Mouse (Mus musculus): ENCODE data around the gene Olfr323. TPM values are rescaled to one million over a fixed set of nuclear protein-coding genes. Genes with fewer than 3 reads are reported as not detected.

The Olfr323 gene
- polyA plus RNA-seq, 1 experiment from 2014 or later = not detected

GRCm38 (mm10) chr11:58606177-58606919 lies 24.0 kb downstream of the Olfr323 start:
- ATAC-seq (ENCODE audit: low FRiP score) = no peak
- H3K4me2 ChIP-seq (replicated peaks) = no peak overlapping the region
- no peaks in the 10 kb centered on the region for H3K27me3 ChIP-seq (ENCODE audit: control insufficient read depth, insufficient read depth, low read length)
- H3K9ac ChIP-seq = no peak overlapping the region
- H3K9me3 ChIP-seq (ENCODE audit: control insufficient read depth, low read length) = no peaks in the 10 kb centered on the region
- no peaks in the 10 kb centered on the region for H3K36me3 ChIP-seq (replicated peaks; ENCODE audit: control insufficient read depth, insufficient read depth)
- no peak overlapping the region for H3K4me3 ChIP-seq (replicated peaks; ENCODE audit: low read length)
- H3K27ac ChIP-seq = no peak overlapping the region
- WGBS = 91% methylated on average over 12 of the region's 12 CpGs
- H3K4me1 ChIP-seq (replicated peaks; ENCODE audit: control insufficient read depth, insufficient read depth, low read length) = no peaks in the 10 kb centered on the region
- DNase-seq (ENCODE audit: low spot score) = no peak

GRCm38 (mm10) chr11:58605228-58605627 lies 25.1 kb downstream of the Olfr323 start:
- no peaks in the 10 kb centered on the region for H3K9me3 ChIP-seq (ENCODE audit: control insufficient read depth, low read length)
- no peak for DNase-seq (ENCODE audit: low spot score)
- H3K36me3 ChIP-seq (replicated peaks; ENCODE audit: control insufficient read depth, insufficient read depth) = no peaks in the 10 kb centered on the region
- WGBS = 88% methylated on average over 3 of the region's 3 CpGs
- H3K4me2 ChIP-seq (replicated peaks) = no peak overlapping the region
- no peaks in the 10 kb centered on the region for H3K4me1 ChIP-seq (replicated peaks; ENCODE audit: control insufficient read depth, insufficient read depth, low read length)
- H3K9ac ChIP-seq = no peak overlapping the region
- no peak for ATAC-seq (ENCODE audit: low FRiP score)
- no peaks in the 10 kb centered on the region for H3K27me3 ChIP-seq (ENCODE audit: control insufficient read depth, insufficient read depth, low read length)
- no peak overlapping the region for H3K27ac ChIP-seq
- H3K4me3 ChIP-seq (replicated peaks; ENCODE audit: low read length) = no peak overlapping the region

GRCm38 (mm10) chr11:58604688-58605087 lies 25.6 kb downstream of the Olfr323 start:
- Histone ChIP-seq H3K27ac (no peak overlapping the region), H3K9ac (no peak overlapping the region), H3K4me2 (replicated peaks) (no peak overlapping the region), H3K4me3 (replicated peaks; ENCODE audit: low read length) (no peak overlapping the region), H3K27me3 (ENCODE audit: control insufficient read depth, insufficient read depth, low read length) (no peaks in the 10 kb centered on the region), H3K9me3 (ENCODE audit: control insufficient read depth, low read length) (no peaks in the 10 kb centered on the region), H3K4me1 (replicated peaks; ENCODE audit: control insufficient read depth, insufficient read depth, low read length) (no peaks in the 10 kb centered on the region), H3K36me3 (replicated peaks; ENCODE audit: control insufficient read depth, insufficient read depth) (no peaks in the 10 kb centered on the region)
- DNase-seq (ENCODE audit: low spot score) (no peak), ATAC-seq (ENCODE audit: low FRiP score) (no peak)
- 73% methylated on average over 2 of the region's 2 CpGs for WGBS

DNA sequence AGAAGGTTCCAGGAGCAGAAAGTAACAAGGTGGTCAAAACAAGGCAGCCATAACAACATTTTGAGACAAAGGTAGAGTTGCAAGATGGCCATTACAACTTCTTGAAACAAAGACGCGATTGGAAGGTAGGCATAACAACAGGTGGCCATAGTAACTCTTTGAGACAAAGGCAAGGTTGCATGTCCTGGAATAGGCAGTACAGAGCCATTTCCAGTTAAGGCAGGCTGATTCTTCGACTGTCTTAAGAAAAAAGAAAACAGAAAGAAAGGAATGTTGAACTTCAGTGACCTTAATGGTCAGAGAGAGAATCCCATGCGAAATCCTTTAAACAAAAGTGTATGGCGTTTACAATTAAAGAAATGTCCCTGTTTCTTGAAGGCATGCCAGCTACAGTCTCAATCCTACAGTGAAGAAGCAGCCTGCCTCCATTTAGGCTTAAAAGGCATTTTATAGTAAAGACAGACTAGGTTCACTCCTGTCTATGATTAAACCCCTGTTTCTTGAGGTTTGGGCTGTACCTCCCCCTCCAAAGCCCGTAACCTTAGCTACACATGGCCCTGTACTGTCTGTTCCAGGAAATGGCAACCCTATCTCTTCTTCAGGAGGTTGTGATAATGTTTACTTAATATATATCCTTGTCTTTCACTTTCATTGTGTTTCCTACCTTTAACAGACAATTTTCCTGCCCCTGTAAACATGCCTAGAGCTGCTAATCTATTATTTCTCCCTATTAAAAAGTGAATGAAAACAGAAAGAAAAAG lies 27.3 kb downstream of the Olfr323 start:
- Histone ChIP-seq H3K27me3 (ENCODE audit: control insufficient read depth, insufficient read depth, low read length) (no peaks in the 10 kb centered on the region), H3K4me1 (replicated peaks; ENCODE audit: control insufficient read depth, insufficient read depth, low read length) (no peaks in the 10 kb centered on the region), H3K9ac (no peak overlapping the region), H3K27ac (no peak overlapping the region), H3K36me3 (replicated peaks; ENCODE audit: control insufficient read depth, insufficient read depth) (no peaks in the 10 kb centered on the region), H3K9me3 (ENCODE audit: control insufficient read depth, low read length) (no peaks in the 10 kb centered on the region), H3K4me3 (replicated peaks; ENCODE audit: low read length) (no peak overlapping the region), H3K4me2 (replicated peaks) (no peak overlapping the region)
- 82% methylated on average over 6 of the region's 6 CpGs for WGBS
- DNase-seq (ENCODE audit: low spot score) (no peak), ATAC-seq (ENCODE audit: low FRiP score) (no peak)

DNA sequence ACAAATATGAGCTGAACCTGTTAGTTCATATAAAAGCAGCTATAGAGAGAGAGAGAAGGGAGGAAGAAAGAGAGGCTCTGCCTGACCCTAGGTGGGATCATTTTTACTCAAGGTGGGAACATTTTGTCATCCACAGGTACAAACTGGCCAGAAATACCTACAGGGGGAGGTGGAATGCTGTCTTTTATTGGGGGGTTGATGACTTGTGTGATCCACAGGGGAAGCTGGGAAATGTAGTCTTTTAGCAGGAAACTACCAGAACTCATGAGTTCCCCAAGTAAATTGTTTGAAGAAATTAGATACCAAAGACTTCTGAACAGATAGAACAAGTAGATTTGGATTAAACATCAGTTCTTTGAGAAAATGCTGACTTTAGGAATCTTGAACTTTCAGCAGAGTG lies 28.2 kb downstream of the Olfr323 start:
- DNase-seq (ENCODE audit: low spot score) (no peak), ATAC-seq (ENCODE audit: low FRiP score) (no peak)
- Histone ChIP-seq H3K4me2 (replicated peaks) (no peak overlapping the region), H3K27me3 (ENCODE audit: control insufficient read depth, insufficient read depth, low read length) (no peaks in the 10 kb centered on the region), H3K4me3 (replicated peaks; ENCODE audit: low read length) (no peak overlapping the region), H3K4me1 (replicated peaks; ENCODE audit: control insufficient read depth, insufficient read depth, low read length) (no peaks in the 10 kb centered on the region), H3K9me3 (ENCODE audit: control insufficient read depth, low read length) (no peaks in the 10 kb centered on the region), H3K9ac (no peak overlapping the region), H3K36me3 (replicated peaks; ENCODE audit: control insufficient read depth, insufficient read depth) (no peaks in the 10 kb centered on the region), H3K27ac (no peak overlapping the region)

DNA sequence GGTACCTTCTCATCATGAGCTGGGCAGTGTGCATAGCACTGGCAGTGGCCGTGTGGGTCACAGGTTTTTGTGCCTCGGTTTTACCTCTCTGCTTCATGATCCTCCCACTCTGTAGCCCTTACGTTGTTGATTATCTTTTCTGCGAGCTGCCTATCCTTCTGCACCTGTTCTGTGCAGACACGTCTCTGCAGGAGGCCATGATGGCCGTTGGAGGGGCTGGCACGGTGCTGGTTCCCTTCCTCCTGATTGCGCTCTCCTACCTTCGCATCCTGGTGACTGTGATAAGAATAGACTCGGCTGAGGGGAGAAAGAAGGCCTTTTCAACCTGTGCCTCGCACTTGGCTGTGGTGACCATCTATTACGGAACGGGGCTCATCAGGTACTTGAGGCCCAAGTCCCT lies 32.5 kb downstream of the Olfr323 start:
- H3K9ac ChIP-seq = no peak overlapping the region
- no peaks in the 10 kb centered on the region for H3K27me3 ChIP-seq (ENCODE audit: control insufficient read depth, insufficient read depth, low read length)
- ATAC-seq (ENCODE audit: low FRiP score) = no peak
- no peak overlapping the region for H3K4me2 ChIP-seq (replicated peaks)
- no peaks in the 10 kb centered on the region for H3K4me1 ChIP-seq (replicated peaks; ENCODE audit: control insufficient read depth, insufficient read depth, low read length)
- H3K36me3 ChIP-seq (replicated peaks; ENCODE audit: control insufficient read depth, insufficient read depth) = no peaks in the 10 kb centered on the region
- WGBS = 89% methylated on average over 13 of the region's 13 CpGs
- no peak for DNase-seq (ENCODE audit: low spot score)
- no peak overlapping the region for H3K27ac ChIP-seq
- no peaks in the 10 kb centered on the region for H3K9me3 ChIP-seq (ENCODE audit: control insufficient read depth, low read length)
- no peak overlapping the region for H3K4me3 ChIP-seq (replicated peaks; ENCODE audit: low read length)

DNA sequence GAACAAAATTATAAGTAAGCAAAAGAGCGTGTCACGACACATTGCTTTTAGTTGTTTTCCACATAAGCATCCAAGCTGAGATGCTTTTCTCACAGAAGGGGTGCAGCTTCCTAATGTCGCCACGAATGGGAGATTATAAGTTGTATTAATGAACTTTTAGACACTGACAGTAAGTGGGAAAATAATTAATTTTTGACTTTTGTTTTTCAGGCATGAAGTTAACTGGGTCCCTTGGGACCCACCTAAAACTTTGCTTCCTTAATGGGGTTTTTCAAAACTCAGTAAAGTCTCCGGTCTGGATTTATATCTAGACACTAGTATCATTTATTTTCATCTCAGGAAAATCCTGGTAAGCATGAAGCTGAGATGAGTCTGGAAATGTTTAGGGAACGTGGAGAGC lies 35.5 kb downstream of the Olfr323 start, which contains the start of gene Olfr324:
Gene Olfr324, plus strand, starts transcription at position 301 of the 400 bp plus-strand sequence.
- WGBS = 83% methylated on average over 6 of the region's 6 CpGs
- no peak for DNase-seq (ENCODE audit: low spot score)
- no peak within 1 kb of the TSS for H3K9ac ChIP-seq

DNA sequence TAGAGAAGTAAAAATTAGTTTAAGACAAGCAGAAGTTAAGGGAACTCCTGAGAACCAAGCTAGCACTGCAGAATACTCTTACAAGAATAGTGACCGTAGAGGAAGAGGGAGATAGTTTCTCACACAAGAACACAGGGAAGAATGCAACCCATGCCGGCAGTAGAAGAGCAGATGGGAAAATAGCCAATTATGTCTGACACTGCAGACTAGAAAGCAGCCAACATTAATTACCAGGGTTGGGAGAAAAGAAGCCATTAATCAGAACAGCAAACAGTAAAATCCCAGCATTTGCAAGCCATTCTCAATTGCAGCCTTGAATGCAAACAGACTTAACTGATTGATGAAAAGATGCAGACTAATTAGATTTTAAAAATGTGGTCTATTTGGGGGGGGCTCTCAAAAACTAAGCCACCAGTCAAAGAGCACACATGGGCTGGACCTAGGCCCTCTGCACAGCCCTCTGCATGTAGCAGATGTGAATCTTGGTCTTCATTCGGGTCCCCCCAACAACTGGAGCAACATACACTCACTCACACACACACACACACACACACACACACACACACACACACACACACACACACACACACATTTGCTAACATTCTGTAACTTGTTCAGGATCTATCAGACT lies 41.6 kb downstream of the Olfr323 start:
- Histone ChIP-seq H3K36me3 (replicated peaks; ENCODE audit: control insufficient read depth, insufficient read depth) (no peaks in the 10 kb centered on the region), H3K4me1 (replicated peaks; ENCODE audit: control insufficient read depth, insufficient read depth, low read length) (no peaks in the 10 kb centered on the region), H3K9me3 (ENCODE audit: control insufficient read depth, low read length) (no peaks in the 10 kb centered on the region), H3K4me3 (replicated peaks; ENCODE audit: low read length) (no peak overlapping the region), H3K4me2 (replicated peaks) (no peak overlapping the region), H3K9ac (no peak overlapping the region), H3K27ac (no peak overlapping the region), H3K27me3 (ENCODE audit: control insufficient read depth, insufficient read depth, low read length) (no peaks in the 10 kb centered on the region)
- ATAC-seq (ENCODE audit: low FRiP score) = no peak
- DNase-seq (ENCODE audit: low spot score) = no peak
- 47% methylated on average over 3 of the region's 3 CpGs for WGBS

More for the DNA sequence above, 35.5 kb downstream of the Olfr323 start, which contains the start of gene Olfr324:
- no peak within 1 kb of the TSS for H3K4me3 ChIP-seq (replicated peaks; ENCODE audit: low read length)
- H3K27me3 ChIP-seq (ENCODE audit: control insufficient read depth, insufficient read depth, low read length) = no peaks in the 10 kb centered on the region
- ATAC-seq (ENCODE audit: low FRiP score) = no peak
- no peaks in the 10 kb centered on the region for H3K9me3 ChIP-seq (ENCODE audit: control insufficient read depth, low read length)
- H3K36me3 ChIP-seq (replicated peaks; ENCODE audit: control insufficient read depth, insufficient read depth) = no peaks in the 10 kb centered on the region
- no peak within 1 kb of the TSS for H3K4me2 ChIP-seq (replicated peaks)
- no peak within 1 kb of the TSS for H3K27ac ChIP-seq
- H3K4me1 ChIP-seq (replicated peaks; ENCODE audit: control insufficient read depth, insufficient read depth, low read length) = no peaks in the 10 kb centered on the region

DNA sequence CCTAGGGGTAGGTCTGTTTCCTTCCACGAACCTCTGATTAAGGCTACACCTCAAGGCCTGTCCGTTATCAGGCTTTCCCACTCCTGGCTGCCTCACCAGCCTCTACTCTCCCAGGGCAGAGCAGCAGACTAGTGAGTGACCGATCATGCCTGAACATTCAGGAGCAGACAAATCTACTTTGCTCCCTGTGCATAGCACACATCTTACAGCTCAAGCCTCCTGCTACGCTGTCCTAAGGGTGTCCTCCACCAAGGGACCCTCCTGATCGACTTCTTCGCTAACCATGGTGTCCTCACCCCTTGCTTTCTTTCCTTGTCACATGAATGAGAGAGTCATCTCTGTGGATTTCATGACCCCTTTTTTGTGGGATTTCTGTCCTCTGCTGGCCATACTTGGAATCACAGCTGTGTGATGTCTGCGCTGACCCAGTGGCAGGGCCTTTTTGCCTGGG lies 42.4 kb downstream of the Olfr323 start:
- DNase-seq (ENCODE audit: low spot score) = peak; percentile 52
- H3K4me3 ChIP-seq (replicated peaks; ENCODE audit: low read length) = no peak overlapping the region
- H3K9me3 ChIP-seq (ENCODE audit: control insufficient read depth, low read length) = no peaks in the 10 kb centered on the region
- H3K4me2 ChIP-seq (replicated peaks) = no peak overlapping the region
- H3K27ac ChIP-seq = no peak overlapping the region
- H3K4me1 ChIP-seq (replicated peaks; ENCODE audit: control insufficient read depth, insufficient read depth, low read length) = no peaks in the 10 kb centered on the region
- H3K36me3 ChIP-seq (replicated peaks; ENCODE audit: control insufficient read depth, insufficient read depth) = no peaks in the 10 kb centered on the region
- no peaks in the 10 kb centered on the region for H3K27me3 ChIP-seq (ENCODE audit: control insufficient read depth, insufficient read depth, low read length)
- no peak overlapping the region for H3K9ac ChIP-seq
- ATAC-seq (ENCODE audit: low FRiP score) = no peak
- WGBS = 70% methylated on average over 7 of the region's 7 CpGs

Data from hindbrain, embryonic 14.5 days (tissue).